Mouse (Mus musculus) frontal cortex, adult (tissue): ENCODE results near the gene Isg15.
"Not testable (repeated sequence)": the region's sequence is repeated elsewhere in the genome, so short reads cannot be mapped to it uniquely, and the experiment has no call there.

ENCODE experiments used
- ATAC-seq: cut with Nextera tagmentation; 2 replicates; pipeline ENCODE4 v1.9.2; 2017; ENCODE audit warnings: mild to moderate bottlenecking, moderate library complexity, mixed read lengths; ENCODE audit not compliant: low TSS enrichment

Isg15 gene

DNA sequence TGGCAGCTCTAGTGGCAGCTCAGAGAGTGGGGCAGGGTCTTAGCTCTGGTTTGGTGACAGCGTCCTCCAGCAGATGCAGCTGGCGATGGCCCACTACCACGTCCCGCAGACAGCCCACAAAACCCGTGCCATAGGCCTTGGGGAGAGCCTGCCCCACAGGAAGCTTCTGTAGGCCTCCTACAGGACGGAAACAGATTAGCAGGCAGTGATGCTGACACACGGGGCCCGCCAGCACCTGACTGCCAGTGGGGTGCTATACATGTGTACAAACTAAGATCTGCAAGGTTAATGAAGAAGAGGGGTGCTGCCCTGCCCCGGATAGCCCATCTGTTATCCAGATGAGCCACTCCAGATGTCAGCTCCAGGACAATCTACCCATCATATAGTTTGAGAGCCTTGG, 34.1 kb downstream of the Isg15 start:
- ATAC-seq: no peak

- ATAC-seq: no peak
These were observed 45.8 kb downstream of the Isg15 start for GRCm38 (mm10) chr4:156154771-156155170.

DNA sequence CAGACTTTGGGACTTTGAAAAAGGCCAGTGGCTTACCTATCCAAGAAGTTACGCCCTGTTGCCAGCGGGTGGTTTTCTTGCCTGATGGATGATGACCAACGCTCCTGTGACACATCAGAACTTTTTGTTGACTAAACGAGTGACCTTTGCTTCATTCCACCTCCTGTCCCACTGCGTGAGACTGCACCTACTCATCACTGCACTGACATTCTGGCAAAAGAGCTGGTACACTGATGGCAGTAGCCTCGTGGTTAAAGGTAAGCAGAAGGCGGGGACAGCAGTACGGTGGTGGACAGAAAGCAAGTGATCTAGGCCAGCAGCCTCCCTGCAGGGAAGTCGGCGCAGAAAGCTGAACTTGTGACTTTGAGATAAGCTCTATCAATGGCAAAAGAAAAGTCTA, 49.7 kb downstream of the Isg15 start:
- ATAC-seq: not testable (repeated sequence)
